Mouse (Mus musculus) megakaryocyte, embryonic 14.5 days (primary cell): Measurements from ENCODE around the gene C1ra. TPM values are rescaled to one million over a fixed set of nuclear protein-coding genes. Genes with fewer than 3 reads are reported as not detected.
"Not testable (repeated sequence)": the region's sequence is repeated elsewhere in the genome, so short reads cannot be mapped to it uniquely, and the experiment has no call there.

ENCODE experiments used
- H3K27me3 ChIP-seq: replicated peaks from 2 replicates; pipeline ENCODE3; 2012; ENCODE audit warnings: inconsistent platforms
- H3K36me3 ChIP-seq: replicated peaks from 2 replicates; pipeline ENCODE3; 2012; ENCODE audit warnings: low read length, inconsistent platforms, mixed read lengths
- H3K4me1 ChIP-seq: 2 replicates; pipeline ENCODE4 v1.6.1; 2012; ENCODE audit warnings: inconsistent platforms
- H3K4me3 ChIP-seq: replicated peaks from 2 replicates; pipeline ENCODE3; 2012; ENCODE audit warnings: moderate library complexity, mild to moderate bottlenecking, inconsistent platforms
- H3K9me3 ChIP-seq: 2 replicates; pipeline ENCODE4 v1.6.1; 2012; ENCODE audit warnings: inconsistent platforms
- FLI1 ChIP-seq: IDR thresholded peaks from 2 replicates; pipeline ENCODE4 v1.6.1; 2012; ENCODE audit warnings: low read length, inconsistent platforms, mixed read lengths
- GATA1 ChIP-seq: IDR thresholded peaks from 3 replicates; pipeline ENCODE4 v1.6.1; 2012; ENCODE audit warnings: mixed read lengths, low read length, inconsistent platforms, borderline replicate concordance
- polyA plus RNA-seq: library from polyadenylated mRNA; stranded (reverse); fragments of >175 nt; gene quantifications from 2 replicates; pipeline ENCODE4 v1.2.3, GENCODE M21; 2012; ENCODE audit warnings: low replicate concordance; ENCODE audit not compliant: insufficient read depth

The C1ra gene
- polyA plus RNA-seq, result 0.54 TPM in 1 of 2 replicates, not detected in the other

DNA sequence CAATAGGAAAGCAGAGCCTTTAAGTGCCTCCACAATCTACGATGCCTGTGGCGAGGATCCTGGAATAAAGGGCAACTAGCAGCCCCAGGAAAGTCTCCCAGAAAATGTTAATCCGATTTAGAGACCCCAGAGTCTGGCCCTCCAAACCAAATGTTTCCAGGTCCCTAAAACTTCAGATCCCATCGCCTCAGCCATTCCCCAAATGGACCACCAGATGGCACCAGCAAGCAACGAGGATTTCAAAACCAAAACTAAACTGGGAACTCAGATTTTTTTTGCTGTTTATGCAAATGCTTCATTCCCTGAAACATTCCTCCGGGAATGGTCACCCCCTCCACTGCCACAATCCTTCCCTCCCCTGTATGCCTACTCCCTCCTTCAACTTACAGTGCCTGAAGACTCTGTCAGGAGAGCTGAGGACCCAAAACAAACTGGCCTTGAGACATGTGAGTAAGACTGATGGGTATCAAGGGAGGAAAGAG, at the start of gene C1ra:
Gene C1ra, plus strand, starts transcription at position 51 of the 482 bp plus-strand sequence.
- H3K36me3 ChIP-seq, result no peaks in the 10 kb centered on the region
- no peak for TF ChIP-seq FLI1
- no peak for TF ChIP-seq GATA1
- H3K9me3 ChIP-seq, result no peaks in the 10 kb centered on the region
- H3K4me1 ChIP-seq, result peaks cover 9% of the 10 kb centered on the region
- H3K27me3 ChIP-seq, result peaks cover 6% of the 10 kb centered on the region
- peak within 1 kb of the TSS; percentile 86 for H3K4me3 ChIP-seq

DNA sequence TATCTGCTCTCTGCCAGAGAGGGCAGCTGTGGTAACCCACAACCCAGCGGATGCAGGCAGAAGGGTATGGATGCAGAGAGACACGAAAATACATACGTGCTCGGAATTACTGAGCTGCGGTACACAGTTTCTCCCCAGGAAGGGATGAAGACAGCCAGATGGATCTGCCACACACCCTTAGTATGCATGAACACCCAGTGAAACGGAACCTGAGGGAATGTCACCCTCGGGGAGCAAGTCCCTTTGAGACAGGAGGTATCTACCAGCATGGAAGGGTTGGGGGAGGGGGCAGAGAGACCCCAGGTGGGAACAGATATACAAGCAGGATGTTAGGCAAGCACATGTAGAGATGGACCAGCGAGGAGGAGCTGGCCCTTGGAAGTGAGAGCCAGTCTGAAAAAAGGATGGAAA, 48.3 kb upstream of the C1ra start:
- H3K36me3 ChIP-seq, result peaks cover 38% of the 10 kb centered on the region
- H3K4me1 ChIP-seq, result peaks cover 81% of the 10 kb centered on the region
- no peaks in the 10 kb centered on the region for H3K9me3 ChIP-seq
- peak overlapping the region; percentile 93 for H3K4me3 ChIP-seq
- H3K27me3 ChIP-seq, result peaks cover 7% of the 10 kb centered on the region
- TF ChIP-seq FLI1, result peak; percentile 30; the same call in 1 of the 2 replicates
- no peak for TF ChIP-seq GATA1

GRCm38 (mm10) chr6:124464305-124465271, 47.6 kb upstream of the C1ra start, which contains the start of gene Clstn3:
Gene Clstn3, minus strand, starts transcription at chr6:124464794.
- H3K9me3 ChIP-seq, result no peaks in the 10 kb centered on the region
- H3K36me3 ChIP-seq, result peaks cover 31% of the 10 kb centered on the region
- peaks cover 75% of the 10 kb centered on the region for H3K4me1 ChIP-seq
- H3K4me3 ChIP-seq, result peak within 1 kb of the TSS; percentile 93
- TF ChIP-seq GATA1 (no peak), FLI1 (no peak)
- H3K27me3 ChIP-seq, result peaks cover 8% of the 10 kb centered on the region

- H3K36me3 ChIP-seq, result peaks cover 25% of the 10 kb centered on the region
- peaks cover 67% of the 10 kb centered on the region for H3K4me1 ChIP-seq
- H3K27me3 ChIP-seq, result peaks cover 14% of the 10 kb centered on the region
- H3K9me3 ChIP-seq, result no peaks in the 10 kb centered on the region
- TF ChIP-seq FLI1 (no peak), GATA1 (no peak)
- peak overlapping the region; percentile 31 for H3K4me3 ChIP-seq
Measured at GRCm38 (mm10) chr6:124465299-124465698, 46.9 kb upstream of the C1ra start.

DNA sequence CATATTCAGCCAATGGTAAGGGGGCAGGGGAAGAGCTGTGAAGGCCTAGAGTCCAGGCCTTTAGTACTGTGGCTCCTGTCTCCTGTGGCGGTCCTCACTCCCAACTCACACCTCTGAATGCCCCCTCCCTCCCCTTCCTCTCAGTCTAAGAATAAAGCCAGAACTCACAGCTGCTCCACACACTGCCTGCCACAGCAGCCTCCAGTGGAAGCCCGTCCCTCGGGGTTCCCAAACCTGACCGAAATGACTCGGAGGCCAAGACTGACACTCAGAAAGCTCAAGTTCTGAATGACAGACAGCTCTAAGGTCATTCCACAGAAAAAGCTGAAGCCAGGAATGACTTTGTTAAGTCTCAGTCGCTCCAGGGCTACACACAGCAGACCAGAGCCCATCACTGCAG, 46.5 kb upstream of the C1ra start:
- Histone ChIP-seq H3K9me3 (no peaks in the 10 kb centered on the region), H3K4me1 (peaks cover 63% of the 10 kb centered on the region), H3K4me3 (no peak overlapping the region), H3K27me3 (peaks cover 16% of the 10 kb centered on the region), H3K36me3 (peaks cover 21% of the 10 kb centered on the region)
- TF ChIP-seq GATA1 (no peak), FLI1 (no peak)

DNA sequence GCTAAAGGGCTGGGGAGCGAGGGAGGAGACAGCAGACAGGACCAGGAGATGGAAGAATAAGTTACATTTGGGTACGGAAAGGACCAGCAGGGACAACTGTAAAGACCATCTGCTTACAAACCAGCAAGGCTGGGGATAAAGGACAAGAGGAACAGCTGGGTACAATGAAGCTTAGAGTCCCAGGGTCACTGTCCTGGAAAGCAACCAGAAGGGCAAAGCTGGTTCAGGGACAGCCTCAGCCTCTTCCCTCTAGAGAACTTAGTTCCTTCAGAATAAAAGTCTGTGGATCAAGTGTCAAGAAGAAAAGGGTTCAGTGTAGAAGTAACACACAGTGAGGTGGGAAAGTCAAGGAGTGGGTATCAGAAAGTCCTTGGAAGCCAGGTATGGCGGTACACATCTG, 41.1 kb upstream of the C1ra start:
- H3K4me1 ChIP-seq, result peaks cover 36% of the 10 kb centered on the region
- H3K27me3 ChIP-seq, result peaks cover 14% of the 10 kb centered on the region
- TF ChIP-seq GATA1 (no peak), FLI1 (no peak)
- H3K4me3 ChIP-seq, result no peak overlapping the region
- no peaks in the 10 kb centered on the region for H3K9me3 ChIP-seq
- H3K36me3 ChIP-seq, result no peaks in the 10 kb centered on the region

- H3K36me3 ChIP-seq, H3K4me3 ChIP-seq, H3K9me3 ChIP-seq: not testable (repeated sequence)
- H3K27me3 ChIP-seq, result peaks cover 16% of the 10 kb centered on the region
- H3K4me1 ChIP-seq, result peaks cover 31% of the 10 kb centered on the region
Measured at GRCm38 (mm10) chr6:124471783-124472638, 40.2 kb upstream of the C1ra start.

DNA sequence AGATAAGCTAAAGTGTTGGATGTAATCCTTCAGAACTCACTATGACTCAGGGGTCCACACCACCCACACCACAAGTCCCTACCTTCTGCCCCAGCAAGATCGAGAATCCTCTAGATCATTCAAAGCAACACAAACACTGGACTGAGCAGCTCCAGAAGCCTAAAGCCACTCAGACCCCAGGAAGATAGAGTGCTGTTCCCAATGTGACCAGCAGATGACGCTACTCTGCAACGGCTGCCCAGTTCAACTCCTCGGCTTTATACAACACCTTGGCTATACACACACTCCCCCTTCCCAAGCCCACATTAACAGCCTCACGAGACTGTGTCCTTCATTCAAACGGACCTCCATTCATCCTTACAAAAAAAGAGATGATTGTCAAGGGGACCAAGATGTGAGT, 39.4 kb upstream of the C1ra start:
- H3K36me3 ChIP-seq, result no peaks in the 10 kb centered on the region
- no peak overlapping the region for H3K4me3 ChIP-seq
- H3K27me3 ChIP-seq, result peaks cover 19% of the 10 kb centered on the region
- TF ChIP-seq FLI1, result no peak
- TF ChIP-seq GATA1, result no peak
- no peaks in the 10 kb centered on the region for H3K9me3 ChIP-seq
- H3K4me1 ChIP-seq, result peaks cover 28% of the 10 kb centered on the region

DNA sequence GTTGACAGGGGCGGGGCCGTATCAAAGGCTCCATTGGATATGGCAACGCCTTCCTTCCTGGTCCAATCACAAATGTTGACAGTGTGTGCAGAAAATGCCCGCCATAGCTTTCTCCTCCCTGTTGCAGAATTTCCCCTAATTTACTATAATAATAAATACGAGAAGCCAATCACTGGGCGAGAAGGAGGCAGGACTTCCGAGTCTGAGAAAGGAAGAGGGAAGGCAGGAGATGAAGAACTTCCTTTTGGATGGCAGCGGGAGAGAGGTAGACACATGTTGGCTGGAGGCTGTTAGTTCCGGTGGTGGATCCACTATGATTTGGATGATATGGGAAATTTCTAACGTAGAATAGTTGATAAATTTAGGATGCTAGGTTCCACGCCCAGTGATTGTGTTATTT, 37.6 kb upstream of the C1ra start:
- H3K4me3 ChIP-seq, result no peak overlapping the region
- H3K36me3 ChIP-seq, result no peaks in the 10 kb centered on the region

GRCm38 (mm10) chr6:124475335-124476075, 36.7 kb upstream of the C1ra start:
- H3K4me3 ChIP-seq, result not testable (repeated sequence)

More for the DNA sequence above, 37.6 kb upstream of the C1ra start:
- Histone ChIP-seq H3K9me3 (no peaks in the 10 kb centered on the region), H3K27me3 (peaks cover 28% of the 10 kb centered on the region), H3K4me1 (peaks cover 38% of the 10 kb centered on the region)
- TF ChIP-seq GATA1 (no peak), FLI1 (no peak)

More at GRCm38 (mm10) chr6:124475335-124476075, 36.7 kb upstream of the C1ra start:
- Histone ChIP-seq H3K4me1 (peaks cover 38% of the 10 kb centered on the region), H3K27me3 (peaks cover 21% of the 10 kb centered on the region)
- not testable (repeated sequence) for H3K36me3 ChIP-seq, H3K9me3 ChIP-seq
